Mouse (Mus musculus) thymus, adult 2 months (tissue): Measurements from ENCODE around the gene Gpt2.

Experiments used
- CTCF ChIP-seq: fragments of 200-500 bp; IDR thresholded peaks from 2 replicates; pipeline ENCODE4 v1.5.1; 2012; ENCODE audit warnings: mild to moderate bottlenecking, control low read depth, low read length, moderate library complexity, borderline replicate concordance; ENCODE audit not compliant: control insufficient read depth, poor library complexity, insufficient read depth; ENCODE audit errors: extremely low read depth
- POLR2A ChIP-seq: fragments of 200-500 bp; IDR thresholded peaks from 2 replicates; pipeline ENCODE4 v1.6.1; 2012; ENCODE audit warnings: mild to moderate bottlenecking, low read length, control low read depth, moderate library complexity; ENCODE audit not compliant: control insufficient read depth, poor library complexity, insufficient read depth; ENCODE audit errors: extremely low read depth

GRCm38 (mm10) chr8:85508661-85509060, 16.3 kb downstream of the Gpt2 start:
- TF ChIP-seq CTCF (no peak), POLR2A (no peak)
